Mouse (Mus musculus): ENCODE measurements around the gene Nagk.

DNA sequence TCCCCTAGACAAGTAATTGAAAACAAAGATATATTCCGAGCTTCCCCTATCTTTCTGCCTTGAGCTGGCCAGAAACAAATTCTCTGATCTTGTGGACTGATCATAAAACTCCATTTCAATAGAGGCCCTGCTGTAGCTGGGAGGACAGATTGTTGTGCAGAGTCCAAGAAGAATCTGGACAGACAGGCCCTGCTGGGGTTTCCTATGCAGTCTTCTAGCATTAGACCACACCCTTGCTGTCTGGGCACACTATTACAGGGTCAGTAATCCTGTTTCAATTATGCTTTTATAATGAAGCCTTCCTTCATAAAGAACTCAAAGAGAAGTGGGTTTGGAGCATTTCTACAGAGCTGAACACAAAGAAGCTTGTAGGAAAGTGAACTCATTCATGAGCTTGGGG is 24.2 kb downstream of the Nagk start:
- no peak for TF ChIP-seq POLR2A (IDR thresholded peaks at IDR 0.05; ENCODE audit: control insufficient read depth, extremely low read depth, insufficient read depth, low read length, poor library complexity)
- no peak for TF ChIP-seq CTCF (IDR thresholded peaks at IDR 0.05; ENCODE audit: borderline replicate concordance, control insufficient read depth, extremely low read depth, insufficient read depth, low read length, poor library complexity)

Measured in thymus, adult 2 months (tissue).